Mouse (Mus musculus): ENCODE results near the gene Lrrc14b.
A peak's percentile ranks its signal among the peaks of the same experiment; 100 is the strongest.

Gene Lrrc14b

DNA sequence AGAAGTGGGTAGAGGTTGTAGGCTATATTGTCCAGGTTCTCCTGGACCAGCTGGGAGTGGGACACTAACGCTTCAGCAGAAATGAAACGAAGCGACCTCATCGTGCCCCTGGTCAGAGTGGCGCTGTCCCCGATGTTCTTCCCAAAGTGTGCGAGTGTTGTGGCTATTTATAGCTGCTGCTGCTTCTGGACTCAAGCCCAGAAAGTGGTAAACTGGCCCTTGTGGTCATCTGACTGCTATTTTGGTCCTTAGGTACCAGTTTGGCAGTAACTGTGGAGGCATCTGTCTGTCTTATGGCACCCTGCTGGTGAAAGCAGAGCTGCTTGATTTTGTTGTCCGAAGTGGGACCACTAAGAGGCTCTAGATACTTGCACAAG, at the start of gene Lrrc14b:
Gene Lrrc14b, minus strand, starts transcription at position 147 of the 377 bp plus-strand sequence.
- no peak for DNase-seq (ENCODE audit: low spot score)

DNA sequence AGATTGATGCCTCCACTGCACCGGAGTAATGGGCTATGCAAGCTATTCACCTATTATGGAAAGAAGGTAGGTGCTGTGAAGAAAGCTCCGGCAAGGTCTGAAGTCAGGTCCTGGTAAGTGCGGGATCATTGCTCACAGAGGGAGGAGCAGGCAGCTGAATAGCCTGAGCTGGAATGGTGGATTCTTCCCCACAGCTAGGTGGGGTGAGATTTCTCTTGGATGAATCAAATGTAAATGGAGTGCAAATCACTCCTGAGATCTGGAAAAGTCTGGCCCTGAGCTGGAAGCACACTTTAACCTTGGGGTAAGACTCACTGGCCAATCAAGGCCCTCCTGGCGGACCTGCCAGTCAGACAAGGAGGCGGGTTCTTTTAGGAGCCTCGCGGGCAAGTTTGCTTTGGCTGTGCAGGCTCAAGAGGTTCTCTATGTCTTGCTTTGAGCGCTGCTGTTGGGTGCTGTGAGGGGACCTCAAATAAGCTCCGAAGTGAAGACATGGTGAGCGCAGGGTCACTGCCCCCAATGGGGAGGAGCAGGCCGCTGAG, 35.6 kb upstream of the Lrrc14b start, which contains the start of gene Ftl1-ps1:
Gene Ftl1-ps1, plus strand, starts transcription at position 397 of the 542 bp plus-strand sequence.
- no peak for DNase-seq (ENCODE audit: low spot score)

DNA sequence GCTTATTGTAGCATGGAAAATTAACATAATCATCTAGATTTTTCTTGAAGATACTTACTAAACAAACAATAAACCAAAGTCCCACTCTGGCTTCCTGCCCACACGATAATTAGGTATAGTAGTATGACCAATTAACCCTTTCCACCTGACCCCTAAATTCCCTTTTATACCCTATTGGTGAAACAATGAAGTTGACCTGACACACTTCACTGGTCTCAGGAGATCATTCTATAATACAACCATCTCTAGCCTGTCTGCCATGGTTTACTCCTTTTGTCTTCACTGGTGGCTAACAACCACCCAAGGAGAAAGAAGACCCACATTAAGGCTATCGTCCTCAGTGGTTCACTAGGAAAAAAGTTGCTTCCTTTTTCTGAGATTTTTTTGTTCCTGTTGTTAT, 27.4 kb upstream of the Lrrc14b start:
- DNase-seq (ENCODE audit: low spot score) = no peak

DNA sequence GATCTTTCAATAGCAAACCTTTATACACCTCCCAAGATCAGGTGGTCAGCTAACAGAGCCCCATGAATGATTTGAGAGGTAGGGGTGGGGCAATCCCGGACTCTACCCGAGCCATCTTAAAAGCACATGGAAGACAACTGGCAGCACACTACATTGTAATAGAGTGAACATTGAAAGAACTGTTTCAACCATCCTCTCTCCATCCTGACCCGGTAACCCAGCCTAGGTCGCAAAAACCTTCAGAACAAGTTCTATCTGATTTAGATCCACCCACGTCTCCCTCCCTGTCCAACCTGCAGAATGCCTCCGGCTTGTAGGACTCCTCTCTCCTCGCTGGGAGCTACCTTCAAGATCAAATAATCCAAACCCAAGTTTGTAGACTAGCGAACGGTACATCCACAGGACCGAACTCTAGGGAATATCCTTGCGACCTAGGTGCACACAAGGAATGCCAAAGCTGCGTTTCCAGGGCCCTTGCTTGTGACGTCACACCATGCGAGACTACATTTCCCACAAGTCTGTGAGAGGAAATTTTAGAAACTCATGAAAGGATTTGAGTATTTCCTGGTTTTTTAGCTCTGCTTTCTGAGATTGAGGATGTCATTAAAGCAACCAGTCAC, 26.7 kb upstream of the Lrrc14b start, which contains the start of gene Zfp72:
Gene Zfp72, minus strand, starts transcription at position 466 of the 620 bp plus-strand sequence.
- peak; percentile 73 for DNase-seq (ENCODE audit: low spot score)

DNA sequence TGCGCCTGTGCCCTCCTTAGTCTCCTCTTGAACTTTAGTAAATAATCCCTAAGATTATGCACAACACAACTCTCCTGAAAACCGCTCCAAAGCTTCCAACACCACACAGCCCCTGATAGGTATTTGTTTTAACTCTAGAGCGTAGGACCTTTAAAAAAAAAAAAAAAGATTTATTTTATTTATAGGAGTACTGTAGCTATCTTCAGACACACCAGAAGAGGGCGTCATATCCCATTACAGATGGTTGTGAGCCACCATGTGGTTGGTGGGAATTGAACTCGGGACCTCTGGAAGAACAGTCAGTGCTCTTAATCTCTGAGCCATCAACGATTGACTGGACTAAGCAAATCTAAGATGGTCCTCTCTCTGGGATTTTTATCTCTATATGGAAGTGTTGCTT, 25.9 kb upstream of the Lrrc14b start:
- DNase-seq (ENCODE audit: low spot score) = no peak

DNA sequence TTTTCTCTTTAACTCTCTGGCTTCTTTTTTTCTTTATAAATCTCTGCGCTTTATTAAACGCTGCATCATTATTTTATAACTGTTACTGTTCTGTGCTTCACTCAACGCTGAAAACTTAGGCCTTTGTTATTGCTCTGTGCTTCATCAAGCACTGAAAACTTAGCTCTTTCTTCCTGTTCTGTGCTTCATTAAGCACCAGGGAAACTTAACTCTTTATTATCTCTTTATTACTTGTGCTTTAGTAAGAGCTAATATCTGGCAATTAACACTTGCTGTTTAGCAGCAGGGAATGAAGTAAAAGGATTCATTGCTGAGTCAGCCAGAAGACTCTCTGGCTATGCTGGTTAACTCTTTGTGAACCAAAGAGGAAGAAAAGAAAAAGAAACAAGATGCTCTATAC, 18.5 kb upstream of the Lrrc14b start:
- no peak for DNase-seq (ENCODE audit: low spot score)

DNA sequence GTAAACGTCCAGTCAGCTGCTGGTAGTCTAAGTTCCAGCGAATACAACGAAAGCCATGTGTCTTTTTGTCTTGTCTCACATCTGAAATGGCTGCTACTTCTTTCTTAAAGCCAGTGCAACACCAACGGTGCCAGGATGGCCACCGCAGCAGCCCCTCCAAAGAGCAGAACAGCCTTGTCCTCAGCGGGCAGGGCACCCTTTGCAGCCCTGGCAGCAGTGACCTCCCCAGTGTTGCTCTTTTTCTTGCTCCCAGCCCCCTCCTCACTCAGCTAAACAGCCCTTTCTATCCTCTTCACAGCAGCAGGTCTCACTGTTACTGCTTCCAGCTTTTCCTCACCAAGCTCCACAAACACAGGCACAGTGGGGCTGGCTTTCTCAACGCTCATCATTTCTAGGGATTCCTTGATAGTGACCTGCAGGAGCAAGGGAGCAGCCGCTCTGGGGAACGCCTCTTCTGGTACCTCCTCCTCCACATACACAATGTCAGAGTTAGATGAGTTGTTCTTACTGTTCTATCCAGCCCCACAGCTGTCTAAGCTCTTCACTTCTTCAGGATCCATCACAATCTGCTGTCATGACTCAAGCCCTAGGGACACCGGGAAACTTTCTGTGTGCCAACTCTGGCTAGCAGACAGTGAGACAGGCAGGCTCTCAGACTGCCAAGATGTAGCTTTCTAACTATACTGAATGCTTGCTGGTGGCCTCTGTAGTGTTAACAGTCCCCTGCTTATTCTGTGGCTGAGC, 17.9 kb upstream of the Lrrc14b start:
- DNase-seq (ENCODE audit: low spot score) = no peak

DNA sequence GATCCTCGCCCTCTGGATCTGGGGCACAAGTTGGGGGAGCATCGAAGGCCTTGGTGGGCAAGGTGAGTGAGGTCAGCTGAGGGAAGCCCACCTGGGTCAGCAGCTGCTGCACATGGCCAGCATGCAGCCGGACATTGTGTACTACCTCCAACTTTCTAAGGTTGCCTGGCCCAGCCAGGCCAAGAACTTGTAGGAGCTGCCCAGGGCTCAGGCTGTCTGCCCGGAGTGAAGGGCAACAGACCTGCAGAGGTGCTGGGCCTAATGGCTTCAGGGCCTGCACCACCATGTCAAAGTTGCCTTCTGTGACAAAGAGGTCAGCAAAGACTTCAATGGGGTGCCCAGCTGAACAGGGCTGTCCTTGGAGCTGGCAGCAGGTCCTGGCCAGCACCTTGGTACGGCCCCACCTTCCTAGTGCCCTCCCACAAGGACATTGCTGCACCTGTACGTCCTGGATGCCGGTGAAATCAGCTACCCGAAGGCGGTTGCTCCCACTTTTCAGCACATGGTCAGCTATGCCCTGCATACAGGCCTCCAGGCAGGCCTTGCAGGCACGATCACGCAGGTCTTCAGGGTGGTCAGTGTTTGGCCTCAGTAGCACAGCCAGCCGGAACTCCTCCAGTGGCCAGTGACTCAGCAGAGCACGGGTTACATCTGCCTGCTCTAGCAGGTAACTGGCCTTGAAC, 488 bp downstream of the Lrrc14b start:
- DNase-seq (ENCODE audit: low spot score) = no peak

DNA sequence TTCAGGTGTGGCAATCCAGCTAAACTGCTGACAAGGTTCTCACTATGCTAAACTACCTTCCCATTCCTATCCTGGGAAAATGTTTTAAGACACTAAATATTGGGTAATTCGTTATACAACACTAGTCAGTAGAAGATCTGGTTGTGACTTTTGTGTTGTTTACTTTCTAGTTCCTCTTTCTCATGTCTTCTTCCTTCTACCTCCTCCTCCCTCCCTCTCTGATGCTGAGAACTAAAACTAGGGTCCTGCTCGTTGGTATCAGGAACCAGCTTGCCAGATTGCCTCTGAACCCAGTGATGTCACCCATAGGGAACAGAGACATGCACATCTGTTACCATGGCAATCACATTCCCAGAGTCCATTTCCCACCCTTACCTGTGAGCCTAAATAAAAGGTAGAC, 1.6 kb downstream of the Lrrc14b start:
- DNase-seq (ENCODE audit: low spot score) = no peak

DNA sequence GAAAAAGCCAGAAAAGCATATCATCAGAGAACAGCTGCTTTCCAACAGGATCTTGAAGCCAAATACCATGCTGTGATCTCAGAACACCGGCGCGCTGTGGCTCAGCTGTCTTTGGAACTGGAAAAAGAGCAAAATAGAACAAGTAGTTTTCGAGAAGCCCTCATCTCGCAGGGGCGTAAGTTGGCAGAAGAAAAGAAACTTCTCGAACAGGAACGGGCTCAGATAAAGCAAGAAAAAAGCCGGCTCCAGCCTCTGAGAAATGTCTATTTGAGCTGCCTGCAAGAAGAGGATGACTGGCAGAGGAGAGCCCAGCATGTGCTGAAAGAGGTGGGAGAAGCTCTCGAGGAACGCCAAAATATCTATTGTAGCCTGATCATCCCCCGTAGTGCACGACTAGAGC, 7.3 kb downstream of the Lrrc14b start:
- no peak for DNase-seq (ENCODE audit: low spot score)

DNA sequence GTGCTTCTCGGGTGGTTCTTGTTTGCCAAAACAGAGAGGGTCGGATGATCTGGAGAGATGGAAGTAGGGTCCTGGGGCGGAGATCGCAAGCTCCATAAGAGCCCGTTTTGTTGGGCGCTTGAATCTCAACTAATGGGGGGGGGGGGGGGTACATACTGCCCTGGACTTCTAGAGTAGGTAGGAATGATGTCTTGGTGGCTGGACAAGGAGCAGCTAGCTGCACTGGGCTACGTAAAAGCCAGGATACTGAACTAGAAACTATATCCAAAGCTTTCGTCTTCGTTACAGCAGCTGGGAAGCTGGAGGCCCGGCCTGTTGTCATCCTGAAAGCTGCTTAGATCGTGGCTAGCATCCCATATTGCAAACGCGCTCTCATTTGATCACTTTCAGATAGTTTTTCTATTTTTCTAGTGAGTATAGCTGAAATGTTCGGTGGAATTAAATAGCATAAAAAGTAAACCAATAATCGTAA, 13.3 kb downstream of the Lrrc14b start:
- DNase-seq (ENCODE audit: low spot score) = no peak

DNA sequence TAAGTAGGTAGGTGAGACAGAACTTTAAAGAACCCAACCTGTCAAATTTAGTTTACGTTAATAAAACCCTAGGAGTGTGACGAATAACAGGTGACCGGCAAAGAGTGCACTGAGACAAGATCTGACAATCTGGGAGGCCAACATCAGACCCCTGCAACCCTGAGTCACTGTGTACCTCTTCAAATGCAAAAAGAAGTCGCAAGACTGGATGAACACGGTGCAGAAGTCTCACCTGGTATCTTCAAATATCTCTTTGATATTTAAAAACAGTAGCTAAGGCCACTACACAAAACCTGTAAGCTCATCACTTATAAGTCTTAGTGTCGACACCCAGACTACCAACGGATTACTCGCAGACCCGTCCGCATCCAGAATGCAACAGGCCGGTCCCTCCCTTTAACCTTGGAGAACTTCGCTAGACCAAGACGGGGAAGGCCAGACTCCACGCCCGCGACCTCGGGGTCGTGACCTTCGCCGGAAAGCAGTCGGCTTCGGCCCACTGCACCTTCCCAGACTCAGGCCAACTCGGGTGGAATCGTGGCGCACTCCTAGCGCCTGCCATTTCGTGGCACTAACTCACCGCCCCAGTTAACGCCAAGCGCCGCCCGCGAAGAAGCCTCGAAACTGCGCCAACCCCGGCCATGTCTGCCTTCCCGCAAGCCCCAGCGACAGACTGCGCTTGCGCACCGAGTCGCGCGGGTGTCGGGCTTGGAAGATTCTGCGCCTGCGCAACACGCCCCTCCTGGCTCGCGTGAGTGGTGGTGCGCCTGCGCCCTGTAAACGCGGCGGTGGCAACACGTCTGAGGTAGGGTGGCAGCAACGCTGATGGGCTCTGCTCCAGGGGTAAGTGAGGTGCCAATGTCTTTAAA, 14.0 kb downstream of the Lrrc14b start, which contains the start of the genes Sdha and Ccdc127:
Gene Sdha, minus strand, starts transcription at position 715 of the 869 bp plus-strand sequence.
Gene Ccdc127, plus strand, starts transcription at position 744 of the 869 bp plus-strand sequence.
- DNase-seq (ENCODE audit: low spot score) = peak; percentile 95

DNA sequence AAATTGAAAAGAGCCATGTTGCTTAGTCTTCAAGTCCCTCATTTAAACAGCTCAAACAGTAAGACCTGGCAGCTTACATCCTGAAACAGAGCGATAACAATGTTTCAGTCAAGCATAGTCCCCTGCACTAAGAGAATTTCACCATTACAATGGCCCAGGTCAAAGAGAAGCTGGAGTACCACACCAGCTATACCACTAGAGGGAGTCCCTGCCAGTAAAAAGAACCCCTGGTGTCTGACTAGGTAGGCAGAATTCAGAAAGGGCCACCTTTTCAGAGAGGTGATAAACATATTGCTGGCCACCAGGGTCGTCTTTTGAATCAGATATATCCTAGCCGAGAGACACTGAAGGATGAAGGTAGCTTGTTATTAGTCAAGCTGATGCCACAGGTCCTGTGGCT, 22.8 kb downstream of the Lrrc14b start:
- DNase-seq (ENCODE audit: low spot score) = peak; percentile 74

DNA sequence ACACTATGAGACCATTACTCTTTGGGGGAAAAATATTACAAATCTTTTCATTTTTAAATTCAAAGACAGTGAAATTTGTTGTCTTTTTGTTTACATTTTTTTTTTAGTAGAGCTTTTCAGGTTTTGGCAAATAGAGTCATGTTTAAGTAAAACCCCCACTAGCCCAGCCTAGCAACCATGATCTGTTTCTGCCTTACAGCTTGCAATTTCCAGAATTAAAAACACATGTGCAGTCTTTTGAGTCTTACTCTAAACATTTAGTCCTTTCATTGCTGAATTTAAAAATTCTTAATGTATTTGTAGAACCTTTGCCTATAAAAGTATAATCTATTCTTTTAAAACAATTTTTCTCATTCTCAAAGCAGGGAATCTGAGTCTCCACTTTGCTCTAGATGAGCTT, 34.5 kb downstream of the Lrrc14b start:
- no peak for DNase-seq (ENCODE audit: low spot score)

DNA sequence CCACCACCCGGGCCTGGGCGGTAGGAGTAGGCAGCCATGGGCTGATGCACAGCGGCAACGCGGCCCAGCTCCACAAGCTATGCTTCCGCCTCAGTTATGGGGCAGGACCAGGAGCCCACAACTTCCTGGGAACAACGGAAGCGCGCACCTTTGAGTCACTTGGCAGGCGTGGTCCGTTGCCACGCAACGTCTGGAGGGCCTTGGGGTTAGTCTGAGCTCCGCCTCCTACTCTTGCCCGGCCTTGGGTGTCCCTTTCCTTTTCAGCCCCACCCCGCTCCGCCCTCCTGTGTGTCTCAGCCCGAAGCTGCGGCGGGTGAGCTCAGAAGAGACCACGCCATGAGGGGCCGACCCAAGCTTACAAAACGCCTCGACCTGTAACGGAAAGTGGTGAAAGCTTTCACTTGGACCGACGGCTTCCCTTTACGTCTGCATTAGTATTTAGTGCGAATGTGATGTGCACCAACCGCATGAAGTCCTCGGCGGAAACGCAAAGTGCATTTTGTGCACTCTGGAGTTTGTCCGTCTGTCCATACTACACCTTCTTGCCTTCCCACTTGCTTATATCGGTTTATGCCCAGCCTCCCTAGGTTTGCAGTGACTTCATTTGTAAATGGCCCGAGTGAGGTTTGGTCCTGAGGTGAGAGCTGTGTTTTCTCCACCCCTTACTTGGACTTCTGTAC, 46.5 kb downstream of the Lrrc14b start, which contains the start of gene Pdcd6:
Gene Pdcd6, minus strand, starts transcription at position 411 of the 680 bp plus-strand sequence.
- peak; percentile 95 for DNase-seq (ENCODE audit: low spot score)

DNA sequence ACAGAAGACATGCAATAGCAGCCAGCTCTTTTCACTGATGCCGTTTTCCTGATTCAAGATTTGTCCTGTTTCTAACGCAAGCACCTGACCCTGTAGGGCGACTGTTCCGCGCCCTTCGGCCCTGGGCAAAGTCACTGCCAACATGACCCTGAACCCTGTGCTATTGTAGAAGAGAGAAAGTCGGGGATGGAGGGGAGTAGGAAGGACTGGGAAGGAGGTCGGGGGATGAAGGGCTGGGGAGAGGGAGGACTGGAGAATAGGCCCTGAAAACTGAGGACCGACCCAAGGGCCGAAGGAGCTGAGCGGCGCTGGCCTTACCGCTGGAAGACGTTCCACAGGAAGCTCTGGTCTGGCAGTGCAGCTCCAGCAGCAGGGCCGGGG, 47.0 kb downstream of the Lrrc14b start:
- no peak for DNase-seq (ENCODE audit: low spot score)

DNA sequence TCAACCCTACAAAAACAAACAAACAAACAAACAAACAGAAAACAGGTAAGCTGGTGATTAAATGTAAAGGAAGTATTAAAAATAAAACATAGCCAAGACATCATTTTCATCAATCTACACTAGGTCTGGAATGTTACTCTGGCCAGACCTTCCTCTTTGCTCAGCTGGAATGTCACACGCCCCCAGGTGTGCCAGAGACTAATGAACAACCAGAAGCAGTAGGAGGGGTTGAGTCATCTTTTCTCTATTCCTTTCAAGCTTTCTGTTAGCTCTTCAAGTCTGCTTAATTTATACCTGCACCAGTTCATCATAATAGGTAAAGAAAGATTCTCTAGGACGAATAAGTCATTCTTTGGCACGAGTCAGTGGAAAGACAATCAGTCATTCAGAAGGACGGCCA, 47.4 kb downstream of the Lrrc14b start:
- DNase-seq (ENCODE audit: low spot score) = no peak

DNA sequence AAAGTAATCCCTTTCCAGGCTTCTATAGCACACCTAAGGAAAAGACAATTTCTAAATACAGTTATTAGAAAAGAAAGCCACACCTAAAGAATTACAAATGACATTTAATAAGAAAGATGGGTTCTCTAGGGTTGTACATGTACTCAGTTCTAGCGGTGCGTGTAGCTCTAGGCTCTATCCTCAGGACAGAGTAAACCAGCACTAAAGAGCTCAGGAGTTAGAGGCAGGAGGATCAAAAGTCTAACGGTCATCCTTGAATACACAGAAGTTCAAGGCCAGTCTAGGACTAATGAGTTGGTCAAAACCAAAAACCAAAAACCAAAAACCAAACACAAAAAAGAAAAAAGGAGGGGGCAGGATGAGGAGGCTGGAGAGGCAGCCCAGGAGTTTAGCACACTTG, 49.2 kb downstream of the Lrrc14b start:
- no peak for DNase-seq (ENCODE audit: low spot score)

Data from T-cell, adult 2 months (primary cell).